Mouse (Mus musculus) frontal cortex, postnatal 36 days (tissue): ENCODE measurements around the gene Gm10330.
"Not testable (repeated sequence)": the region's sequence is repeated elsewhere in the genome, so short reads cannot be mapped to it uniquely, and the experiment has no call there.

Experiments used
- DNase-seq, 2 experiments: peaks; one replicate each; pipeline ENCODE4 v3.0.0; 2022; ENCODE audit warnings: low spot score in 2 of 2

The Gm10330 gene

DNA sequence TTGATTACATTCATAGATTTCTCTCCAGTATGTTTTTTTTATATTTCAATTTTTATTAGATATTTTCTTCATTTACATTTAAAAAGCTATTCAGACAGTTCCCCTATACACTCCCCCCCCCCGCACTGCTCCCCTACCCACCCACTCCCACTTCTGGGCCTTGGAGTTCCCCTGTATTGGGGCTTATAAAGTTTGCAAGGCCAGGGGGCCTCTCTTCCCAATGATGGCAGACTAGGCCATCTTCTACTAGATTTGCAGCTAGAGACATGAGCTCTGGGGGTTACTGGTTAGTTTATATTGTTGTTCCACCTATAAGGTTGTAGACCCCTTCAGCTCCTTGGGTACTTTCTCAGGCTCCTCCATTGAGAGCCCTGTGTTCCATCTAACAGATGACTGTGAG, at the start of gene Gm10330:
Gene Gm10330 (minus strand): TSS at position 101 of the 400 bp plus-strand sequence.
- not testable (repeated sequence) for DNase-seq

DNA sequence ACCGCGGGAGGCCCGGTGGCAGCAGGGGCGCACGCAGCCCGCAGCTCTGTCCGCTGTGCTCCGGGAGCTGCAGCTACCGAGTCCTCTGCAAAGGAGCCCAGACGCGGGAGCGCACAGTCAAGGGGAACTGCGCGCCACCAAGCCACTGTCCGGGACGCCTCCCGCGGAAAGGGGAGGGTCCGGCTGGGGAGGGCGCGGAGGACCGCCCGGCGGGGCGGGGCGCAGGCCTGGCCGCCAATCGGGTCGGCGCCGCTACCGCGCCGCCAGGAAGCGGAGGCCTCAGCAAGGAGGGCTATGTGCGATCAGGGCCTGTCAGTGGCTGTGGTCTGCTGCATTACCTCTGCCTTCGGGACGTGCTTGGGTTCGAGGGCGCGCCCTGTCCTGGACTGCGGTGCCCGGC, 20.7 kb upstream of the Gm10330 start:
- not testable (repeated sequence) for DNase-seq

DNA sequence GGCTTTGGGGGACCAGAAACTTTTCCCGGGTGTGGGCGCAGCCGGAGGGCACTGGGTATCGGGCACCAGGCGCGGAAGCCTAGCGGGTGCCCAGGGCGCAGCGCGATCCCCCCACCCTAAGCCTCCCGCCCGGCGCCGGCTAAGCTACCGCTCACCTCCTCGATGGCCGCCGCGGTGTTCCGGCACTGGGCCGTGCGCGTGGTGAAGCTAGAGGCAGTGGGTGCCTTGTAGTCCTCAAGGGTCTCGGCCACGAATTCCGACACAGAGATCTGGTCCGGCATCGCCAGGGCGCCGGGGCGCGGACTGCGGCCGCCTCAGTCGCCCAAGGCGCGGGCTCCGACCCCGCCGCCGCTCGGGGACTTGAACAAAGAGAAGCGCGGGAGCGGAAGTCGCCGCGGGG, 20.3 kb upstream of the Gm10330 start:
- DNase-seq: peak; percentile 1 to 3
